Mouse (Mus musculus) layer of hippocampus, adult 9-10 months (tissue): ENCODE results near the gene Irf8.
"Not testable (repeated sequence)": the region's sequence is repeated elsewhere in the genome, so short reads cannot be mapped to it uniquely, and the experiment has no call there.

Experiments
- DNase-seq: peaks from one replicate; pipeline ENCODE4 v3.0.0; 2022; ENCODE audit warnings: low spot score

Irf8 gene

DNA sequence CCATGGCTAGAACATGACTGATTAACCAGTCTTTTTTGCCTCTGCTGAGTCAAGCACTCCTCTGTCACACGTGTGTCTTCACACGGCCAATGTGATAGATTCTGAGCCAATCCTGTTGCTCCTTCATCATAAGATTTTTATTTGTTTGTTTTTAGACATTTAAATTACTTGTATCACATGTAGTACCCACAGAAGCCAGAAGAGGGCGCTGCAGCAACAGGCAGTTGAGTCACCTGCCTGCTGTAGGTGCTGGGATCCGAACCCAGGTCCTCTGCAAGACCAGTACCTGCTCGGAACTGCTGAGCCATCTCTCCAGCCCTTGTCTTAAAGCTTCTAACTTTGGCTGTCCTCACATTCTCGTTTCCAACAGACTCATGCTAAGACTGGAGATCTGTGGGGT, 13.1 kb upstream of the Irf8 start:
- no peak for DNase-seq

DNA sequence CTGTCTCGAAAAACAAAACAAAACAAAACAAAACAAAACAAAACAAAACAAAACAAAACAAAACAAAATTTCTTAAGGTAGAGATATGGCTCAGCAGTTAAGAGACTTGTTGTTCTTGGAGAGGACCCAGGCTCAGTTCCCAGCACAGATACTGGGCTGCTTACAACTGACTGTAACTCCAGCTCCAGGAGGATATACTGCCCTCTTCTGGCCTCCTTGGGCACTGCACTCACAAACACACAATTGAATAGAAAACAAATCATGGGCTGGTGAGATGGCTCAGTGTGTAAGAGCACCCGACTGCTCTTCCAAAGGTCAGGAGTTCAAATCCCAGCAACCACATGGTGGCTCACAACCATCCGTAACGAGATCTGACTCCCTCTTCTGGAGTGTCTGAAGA, 12.1 kb upstream of the Irf8 start:
- DNase-seq: not testable (repeated sequence)

DNA sequence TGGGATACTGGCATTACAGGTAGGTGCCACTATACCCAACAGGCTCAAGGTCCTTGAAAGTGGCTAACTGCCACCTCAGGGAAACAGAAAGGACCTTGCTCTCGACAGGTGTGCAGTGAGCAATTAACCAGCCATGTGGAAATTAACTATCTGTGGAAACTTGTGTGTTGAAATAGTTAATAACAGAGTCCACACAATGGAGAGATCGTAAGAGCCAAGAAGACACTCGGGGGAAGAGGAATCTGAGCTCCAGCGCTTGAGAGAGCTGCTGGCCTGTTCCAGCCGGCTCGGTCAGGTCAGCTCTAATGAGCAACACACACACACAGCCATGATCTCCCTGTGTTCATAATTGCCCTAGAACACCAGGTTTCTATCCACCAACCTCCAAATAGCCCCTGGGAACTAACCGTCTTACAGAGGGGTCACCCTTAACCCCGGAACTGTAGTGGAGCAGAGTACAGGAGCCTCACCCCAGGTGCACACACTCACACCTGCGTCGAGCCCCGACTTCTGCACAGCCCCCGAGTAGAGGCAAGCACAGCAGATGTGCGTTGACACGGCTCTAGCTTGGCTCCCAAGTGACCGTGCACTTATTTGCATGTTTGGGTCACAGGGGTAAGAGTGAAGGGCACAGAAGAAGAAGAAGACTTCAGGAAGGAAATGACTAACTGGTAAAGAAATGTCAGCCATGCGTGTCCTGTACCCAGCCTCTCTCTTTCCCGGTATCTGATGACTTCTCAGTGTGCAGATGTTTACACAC, 11.2 kb upstream of the Irf8 start:
- no peak for DNase-seq

DNA sequence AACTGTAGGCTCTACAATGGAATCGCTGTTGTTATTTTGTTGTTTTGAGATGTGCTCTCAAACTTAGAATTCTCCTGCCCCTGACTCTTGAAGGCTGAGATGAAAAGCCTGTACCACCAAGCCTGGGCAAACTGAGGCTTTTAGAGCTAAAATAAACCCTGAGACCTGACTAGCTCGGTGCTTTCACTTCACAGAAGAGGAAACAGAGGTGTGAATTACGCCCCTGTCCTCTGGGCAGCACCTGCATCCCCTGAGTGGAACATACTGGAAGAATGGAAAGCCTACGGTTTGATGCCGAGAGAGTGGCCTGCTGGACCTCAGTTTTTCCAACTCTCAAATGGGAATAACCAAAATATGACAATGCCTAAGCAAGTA, 10.6 kb upstream of the Irf8 start:
- DNase-seq: no peak

DNA sequence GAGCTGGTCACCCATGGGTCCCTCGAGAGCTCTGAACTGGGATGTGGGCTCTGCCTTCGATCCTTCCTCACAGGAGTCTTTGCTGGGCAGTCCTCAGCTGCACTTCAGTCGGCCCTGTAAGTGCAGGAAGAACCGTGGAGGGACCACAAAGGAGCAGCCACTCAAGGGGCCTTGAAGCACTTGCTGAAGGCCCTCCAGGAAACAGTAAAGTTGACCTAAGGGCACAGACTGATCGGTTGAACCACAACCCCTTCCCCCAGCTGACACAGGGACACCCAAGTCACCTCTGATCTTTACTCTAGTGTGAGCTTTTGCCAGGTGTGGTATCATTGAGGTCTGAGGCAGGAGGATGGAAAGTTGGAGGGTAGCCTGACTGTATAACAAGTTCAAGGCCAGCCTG, 10.1 kb upstream of the Irf8 start:
- DNase-seq: no peak

DNA sequence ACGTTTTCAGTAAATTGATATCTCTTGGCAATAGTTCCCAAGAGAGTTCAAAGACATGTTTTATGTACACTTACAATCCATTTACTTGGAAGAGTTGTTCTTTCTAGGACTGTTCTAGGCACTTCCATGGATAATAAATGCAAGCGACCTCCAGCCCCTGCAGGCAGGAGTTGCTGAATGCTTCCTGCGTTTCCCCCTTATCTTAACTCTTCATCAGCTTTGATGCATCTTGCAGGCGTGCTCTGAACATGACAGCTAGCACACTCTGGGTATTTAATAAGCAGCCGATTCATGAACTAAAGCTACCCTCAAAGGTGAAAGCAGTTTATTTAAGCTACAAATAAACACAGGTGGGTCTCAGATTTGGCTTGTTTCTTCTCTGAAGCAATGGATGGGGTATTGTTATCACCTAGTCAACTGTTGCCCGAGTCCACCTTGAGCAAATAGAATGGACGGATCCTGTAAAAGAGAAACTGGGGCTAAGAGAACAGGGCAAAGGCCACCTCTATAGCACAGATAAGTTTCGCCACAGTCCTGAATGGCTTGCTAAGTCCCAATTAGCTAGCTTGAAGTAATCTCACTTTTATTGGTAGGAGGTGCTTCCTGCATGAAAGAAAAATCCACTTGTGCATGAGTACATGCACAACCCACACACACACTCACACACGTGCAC, 7.5 kb upstream of the Irf8 start:
- no peak for DNase-seq

DNA sequence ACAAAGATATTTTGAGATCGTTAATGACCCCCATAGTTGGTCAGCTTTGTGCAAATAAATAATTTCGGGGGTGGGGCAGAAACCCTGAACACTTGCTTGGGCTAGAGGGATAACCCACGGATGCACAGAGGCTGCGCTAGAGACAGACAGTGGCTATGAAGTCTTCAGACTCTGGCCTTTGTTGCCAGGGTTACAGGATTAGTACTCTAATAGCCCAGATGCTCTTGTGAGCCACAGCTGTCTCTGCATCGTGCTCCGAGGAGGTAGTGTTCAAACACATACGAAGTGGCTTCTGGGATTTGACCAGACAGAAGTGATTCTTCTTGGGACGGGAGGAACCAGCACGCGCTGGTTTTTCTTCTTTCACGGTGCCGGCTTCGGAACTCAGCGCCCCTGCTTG, 4.6 kb upstream of the Irf8 start:
- DNase-seq: no peak

DNA sequence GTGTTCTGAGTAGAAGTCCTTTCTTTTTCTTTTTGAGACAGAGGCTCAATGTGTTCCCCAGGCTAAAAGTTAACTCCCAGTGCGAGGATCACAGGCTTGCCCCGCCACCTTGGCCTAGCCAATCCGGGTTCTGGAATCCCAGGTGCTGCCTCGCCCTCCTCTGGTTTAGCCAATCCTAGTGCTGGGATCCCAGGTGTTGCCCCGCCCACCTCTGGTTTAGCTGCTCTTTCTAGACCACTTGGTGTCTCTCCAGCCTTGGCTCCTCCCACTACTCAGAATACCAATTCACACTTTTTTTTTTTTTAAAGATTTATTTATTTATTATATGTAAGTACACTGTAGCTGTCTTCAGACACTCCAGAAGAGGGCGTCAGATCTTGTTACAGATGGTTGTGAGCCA, 4.1 kb upstream of the Irf8 start:
- no peak for DNase-seq

DNA sequence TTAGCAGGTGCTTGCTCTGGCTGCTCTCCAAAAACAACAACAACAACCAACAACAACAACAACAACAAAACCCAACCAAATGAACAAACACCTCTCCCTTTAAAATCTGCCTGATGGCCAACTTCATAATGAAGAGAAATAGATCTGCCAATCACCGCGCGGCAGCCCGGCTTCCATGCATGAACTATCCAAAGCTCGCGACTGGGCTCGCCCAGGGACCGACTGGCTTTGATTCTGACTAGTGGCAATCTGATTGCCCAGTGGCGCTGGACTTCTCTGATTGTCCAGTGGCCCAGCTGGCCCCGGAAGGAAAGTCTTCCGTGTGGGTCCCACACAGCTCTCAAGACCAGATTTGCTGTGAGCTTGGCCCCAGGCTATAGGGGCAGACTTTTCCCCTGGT, 328 bp downstream of the Irf8 start:
- DNase-seq: no peak

DNA sequence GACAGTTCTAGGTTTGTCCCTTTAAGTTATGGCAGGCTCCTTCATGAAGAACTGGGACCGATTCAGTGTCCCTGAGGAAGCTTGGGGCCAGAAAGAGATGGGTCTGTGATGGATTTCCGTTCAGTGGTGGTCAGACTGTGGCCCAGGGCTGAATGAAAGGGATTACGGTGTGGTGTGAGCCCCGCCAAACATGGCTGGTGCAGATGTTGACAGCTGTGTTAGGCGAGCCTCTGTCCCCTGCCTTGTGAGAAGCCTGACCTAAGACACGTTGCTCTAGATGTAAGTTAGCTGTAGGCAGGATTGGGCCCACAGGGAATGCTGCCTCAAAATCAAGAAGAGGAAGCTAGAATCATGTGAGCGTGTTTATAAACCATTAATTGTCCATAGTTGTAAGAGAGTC, 1.0 kb downstream of the Irf8 start:
- DNase-seq: no peak

DNA sequence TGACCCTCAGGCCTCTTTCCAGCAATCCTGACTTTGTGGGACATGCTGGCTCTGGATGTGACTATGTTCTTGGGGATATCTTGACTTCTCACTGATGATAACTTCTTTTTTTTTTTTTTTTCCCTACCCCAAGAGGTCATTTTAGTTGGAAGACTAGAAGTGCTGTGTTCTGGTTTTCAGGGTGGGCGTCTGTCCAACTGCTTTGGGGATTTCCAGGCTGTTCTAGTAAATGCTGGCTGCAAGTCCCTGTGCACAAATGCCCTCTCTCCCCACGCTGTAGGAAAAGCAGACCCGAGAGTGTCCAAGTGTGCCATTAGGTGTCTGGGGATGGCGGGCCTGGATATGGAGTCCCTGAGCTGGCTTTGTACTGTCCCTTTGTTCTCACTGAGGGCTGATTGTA, 2.6 kb downstream of the Irf8 start:
- no peak for DNase-seq

DNA sequence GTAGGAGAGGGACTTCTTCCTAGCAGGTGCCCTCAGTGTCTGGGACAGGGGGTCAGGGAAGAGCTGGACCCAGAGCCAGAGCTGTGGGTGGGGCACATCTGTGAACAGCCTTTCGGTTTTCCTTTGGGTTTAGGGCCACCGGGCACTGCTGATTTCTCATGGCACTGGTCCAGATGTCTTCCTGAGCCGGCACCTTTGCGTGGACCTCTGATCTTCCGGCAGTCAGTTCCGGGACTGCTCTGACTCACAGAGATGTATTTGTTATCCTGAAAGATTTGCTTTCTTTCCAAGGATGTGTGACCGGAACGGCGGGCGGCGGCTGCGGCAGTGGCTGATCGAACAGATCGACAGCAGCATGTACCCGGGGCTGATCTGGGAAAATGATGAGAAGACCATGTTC, 3.4 kb downstream of the Irf8 start:
- no peak for DNase-seq

DNA sequence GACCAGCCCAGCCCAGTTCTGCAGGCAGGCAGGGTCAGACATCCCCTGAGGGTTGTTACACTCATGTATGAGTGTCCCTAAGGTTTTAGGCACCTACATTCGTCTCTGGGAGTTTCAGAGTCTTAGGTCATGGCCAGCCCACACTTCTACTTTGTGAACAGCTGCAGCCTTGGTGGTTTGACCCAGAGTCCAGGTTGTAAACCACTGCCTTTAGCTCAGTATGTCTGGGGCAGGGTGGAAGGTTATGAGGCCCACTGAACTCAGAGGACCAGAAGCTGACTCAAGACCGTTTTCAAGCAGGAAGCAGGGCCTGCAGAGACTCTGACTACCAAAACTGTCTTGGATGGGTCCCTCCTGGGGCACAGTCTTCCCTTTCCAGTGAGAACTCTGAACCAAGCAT, 4.4 kb downstream of the Irf8 start:
- DNase-seq: no peak

DNA sequence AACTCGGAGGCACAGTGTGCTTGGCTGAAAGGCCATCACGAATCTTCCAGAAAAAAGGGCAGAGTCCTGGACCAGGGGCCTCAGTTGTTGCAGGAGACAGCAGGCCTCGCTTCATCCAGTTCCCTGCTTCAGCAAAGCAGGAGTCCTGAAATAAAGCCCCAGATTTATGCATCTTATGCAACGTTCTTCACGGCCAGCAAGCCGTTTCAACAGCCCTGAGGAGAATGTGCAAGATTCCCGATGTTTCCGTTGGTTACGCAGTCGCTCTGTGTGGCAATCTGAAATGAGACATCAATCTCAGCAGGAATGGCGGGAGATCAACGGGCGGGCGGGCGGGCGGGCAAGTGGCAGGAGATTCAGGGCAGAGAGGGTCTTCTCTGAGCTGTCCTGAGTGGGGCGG, 4.8 kb downstream of the Irf8 start:
- DNase-seq: no peak

DNA sequence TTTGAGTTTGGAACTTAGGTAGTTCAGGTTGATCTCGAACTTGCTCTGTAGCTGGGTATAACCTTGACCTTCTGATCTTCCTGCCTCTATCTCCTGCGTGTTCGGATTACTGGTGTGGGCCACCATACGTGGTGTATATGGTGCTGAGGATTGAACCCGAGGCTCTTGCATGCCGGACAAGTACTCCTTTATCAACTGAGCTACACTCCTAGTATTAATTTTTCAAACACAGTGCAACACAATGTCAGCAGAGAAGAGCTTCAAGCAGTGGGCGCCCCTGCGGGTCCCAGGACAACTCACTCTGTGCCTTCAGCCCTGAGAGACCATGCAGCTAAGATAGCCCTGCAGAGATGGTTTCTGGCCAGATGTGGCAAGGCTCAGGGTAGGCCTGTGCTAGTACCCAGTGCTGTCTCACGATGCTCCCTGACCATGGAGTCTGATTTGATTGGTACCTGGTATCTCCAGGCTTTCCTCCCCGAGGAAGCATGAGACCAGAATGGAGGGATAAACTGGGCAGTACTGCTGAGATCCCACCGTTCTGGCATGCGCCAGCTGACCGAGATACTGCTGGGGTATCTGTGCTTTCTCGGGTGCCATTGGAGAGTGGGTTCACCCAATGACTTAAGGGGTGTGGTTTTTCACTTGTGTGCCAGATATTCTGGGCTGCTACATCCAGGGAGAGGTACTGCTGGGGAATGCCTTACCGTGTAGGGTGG, 5.8 kb downstream of the Irf8 start:
- DNase-seq: no peak

DNA sequence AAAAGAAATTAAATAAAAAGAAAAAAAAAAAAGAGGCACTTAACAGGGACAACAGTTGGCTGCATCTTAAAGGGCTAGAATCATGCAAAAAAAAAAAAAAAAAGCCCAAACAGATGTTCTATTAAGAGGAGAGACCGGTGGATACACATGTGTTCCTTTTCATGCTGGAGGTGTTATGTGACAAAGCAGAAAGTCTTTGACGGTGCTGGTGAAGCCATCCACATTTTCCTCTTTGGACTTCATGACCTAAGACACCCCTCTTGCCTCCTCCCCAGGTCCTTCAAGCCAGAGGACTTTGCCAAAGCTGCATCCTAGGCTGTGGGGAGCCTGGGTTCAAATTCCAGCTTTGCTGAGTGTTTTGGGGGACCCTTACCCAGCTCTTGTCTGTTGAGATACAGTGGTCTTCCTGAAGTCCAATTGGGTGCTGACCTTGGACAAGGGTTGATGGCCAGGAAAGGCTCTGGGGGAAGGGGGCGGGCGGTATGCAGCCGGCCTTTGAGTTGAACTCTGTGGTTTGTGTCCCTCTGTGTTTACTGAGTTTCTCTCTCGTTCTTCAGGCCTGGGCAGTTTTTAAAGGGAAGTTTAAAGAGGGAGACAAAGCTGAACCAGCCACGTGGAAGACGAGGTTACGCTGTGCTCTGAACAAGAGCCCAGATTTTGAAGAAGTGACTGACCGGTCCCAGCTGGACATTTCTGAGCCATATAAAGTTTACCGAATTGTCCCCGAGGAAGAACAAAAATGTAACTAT, 7.2 kb downstream of the Irf8 start:
- DNase-seq: no peak

DNA sequence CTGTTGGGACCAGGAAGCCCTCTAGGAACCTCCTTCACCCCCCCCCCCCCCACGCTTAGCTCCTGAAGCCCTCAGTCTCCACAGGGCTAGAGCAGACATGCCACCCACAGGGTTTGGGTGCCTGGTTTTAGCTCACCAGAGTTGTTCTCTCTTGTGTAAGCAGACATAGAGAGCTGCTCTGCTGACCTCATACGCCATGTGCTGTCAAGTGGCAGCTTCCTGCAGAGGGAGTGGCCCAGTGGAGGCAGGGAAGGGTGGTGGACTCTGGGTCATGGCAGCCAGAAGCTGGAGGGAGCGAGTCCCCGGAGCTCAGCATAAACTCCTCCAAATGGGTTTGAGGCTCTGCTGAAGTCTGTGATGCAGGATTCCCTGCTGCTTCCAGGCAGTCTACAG, 7.7 kb downstream of the Irf8 start:
- no peak for DNase-seq

DNA sequence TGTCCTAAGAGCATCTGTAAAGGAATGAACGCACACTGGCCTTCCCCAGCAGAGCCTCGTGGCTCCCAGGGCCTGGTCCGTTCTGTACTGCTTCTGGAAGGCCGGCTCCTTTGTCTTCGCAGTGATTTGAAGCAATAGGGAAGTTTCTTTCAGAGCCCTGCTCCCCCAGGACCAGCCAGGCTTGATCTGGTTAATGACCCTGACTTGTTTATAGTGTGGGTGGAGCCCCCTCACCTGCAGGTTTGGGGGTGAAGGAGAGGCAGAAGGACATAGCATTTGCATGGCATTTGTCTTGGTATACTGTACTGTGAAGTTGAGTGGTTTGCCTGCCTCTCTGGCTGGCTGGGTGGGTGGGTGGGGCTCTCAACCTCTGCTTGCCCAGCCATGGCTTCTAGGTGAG, 8.3 kb downstream of the Irf8 start:
- no peak for DNase-seq

DNA sequence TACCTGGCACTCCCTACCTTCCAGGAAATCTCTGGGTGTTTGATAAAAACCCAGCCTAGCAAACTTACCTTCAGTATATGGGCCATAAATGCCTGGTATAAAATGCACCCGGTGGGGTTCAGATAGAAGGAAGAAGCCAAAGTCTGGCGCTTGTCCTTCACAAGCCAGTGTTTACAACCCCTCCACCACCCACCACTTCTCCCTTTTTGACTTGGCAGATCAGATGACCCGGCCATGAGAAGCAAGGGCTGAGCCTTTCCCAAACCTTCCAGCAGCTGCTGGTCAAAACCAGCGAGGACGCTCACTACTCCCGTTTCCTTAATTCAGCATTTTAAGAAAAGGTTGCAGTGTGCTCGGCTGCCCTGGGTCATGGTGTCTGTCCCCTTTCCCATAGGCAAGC, 9.1 kb downstream of the Irf8 start:
- DNase-seq: no peak

DNA sequence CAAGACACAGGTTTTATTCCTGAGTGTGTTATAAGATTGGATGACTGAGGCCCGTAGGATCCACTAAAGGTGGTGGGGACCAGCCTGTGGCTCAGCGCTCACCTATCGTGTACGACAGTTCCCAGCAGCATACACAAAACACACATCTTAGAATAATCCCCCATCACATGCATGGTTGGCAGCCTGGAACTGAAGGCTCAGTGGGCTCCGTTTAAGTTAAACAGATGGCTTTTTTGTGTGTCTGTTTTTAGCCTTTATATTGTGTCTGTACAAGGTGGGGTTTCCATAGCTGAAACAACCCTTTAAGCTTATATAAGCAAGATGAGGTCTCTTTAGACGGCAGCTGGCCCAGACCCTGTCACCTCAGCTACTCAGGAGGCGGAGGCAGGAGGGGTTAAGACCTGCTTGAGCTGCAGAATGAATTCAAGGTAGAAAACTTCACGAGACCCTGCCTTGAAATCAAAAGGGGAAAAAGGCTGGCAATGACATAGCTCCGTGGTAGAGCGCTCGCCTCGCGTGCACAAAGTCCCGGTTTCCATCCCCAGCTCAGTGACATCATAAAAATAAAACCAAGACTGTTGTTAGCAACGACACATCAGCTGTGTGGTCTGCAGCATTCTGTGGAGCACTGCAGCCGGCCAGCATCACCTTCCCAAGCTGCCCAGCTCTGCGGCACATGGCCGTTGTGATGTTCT, 10.0 kb downstream of the Irf8 start:
- DNase-seq: no peak

DNA sequence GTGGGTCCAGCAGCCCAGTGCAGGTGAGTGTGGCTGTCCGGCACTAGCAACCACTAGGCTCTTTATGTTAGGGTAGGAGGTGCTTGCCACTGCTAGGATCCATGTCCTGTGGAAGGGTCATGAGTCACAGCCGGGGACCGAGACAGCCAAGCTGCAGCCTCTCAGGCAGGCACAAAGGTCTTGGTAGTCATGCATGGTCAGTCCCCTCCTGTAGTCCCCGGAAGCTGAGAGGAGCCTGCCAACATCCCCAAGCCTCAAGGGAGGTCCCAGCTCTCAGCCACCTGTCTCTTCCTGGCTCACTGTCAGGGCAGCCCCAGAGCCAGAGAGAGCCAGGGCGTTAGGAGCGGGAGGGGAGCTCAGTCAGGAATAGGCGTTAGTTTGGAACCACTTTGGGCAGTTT, 11.1 kb downstream of the Irf8 start:
- DNase-seq: no peak

DNA sequence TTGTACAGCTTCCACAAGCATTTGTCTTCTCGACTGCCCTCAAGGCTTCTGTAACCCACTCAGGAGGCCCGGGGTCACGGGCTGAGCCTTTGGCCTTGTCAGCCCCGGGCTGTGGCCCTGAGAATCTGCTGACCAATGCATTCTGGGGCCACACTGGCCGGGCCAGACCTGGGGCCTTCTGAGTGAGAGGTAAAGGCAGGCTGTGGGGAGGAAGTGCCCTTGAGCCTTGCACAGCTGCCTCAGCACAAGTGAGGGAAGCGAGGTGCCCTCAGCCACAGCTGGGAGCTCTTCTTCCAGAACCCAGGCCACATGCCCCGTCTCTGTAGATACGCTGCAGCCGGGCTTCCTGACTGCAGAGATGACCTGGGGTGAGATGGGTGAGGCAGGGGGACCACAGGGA, 14.5 kb downstream of the Irf8 start:
- no peak for DNase-seq
